Mouse (Mus musculus): ENCODE data around the gene Rab5if. TPM values are rescaled to one million over a fixed set of nuclear protein-coding genes. Genes with fewer than 3 reads are reported as not detected.
"Not testable (repeated sequence)": the region's sequence is repeated elsewhere in the genome, so short reads cannot be mapped to it uniquely, and the experiment has no call there.

Gene Rab5if
- polyA plus RNA-seq, 1 experiment from 2014 or later, result 144 TPM

GRCm38 (mm10) chr2:156841841-156842706, 20.9 kb upstream of the Rab5if start:
- H3K4me3 ChIP-seq, result peak overlapping the region; percentile 67
- peak overlapping the region; percentile 90 for H3K4me2 ChIP-seq (replicated peaks)
- H3K9ac ChIP-seq (replicated peaks), result peak overlapping the region; percentile 72
- H3K9me3 ChIP-seq, result no peaks in the 10 kb centered on the region
- 3% methylated on average over 20 of the region's 20 CpGs for WGBS
- ATAC-seq (replicated peaks), result peak; percentile 23
- H3K36me3 ChIP-seq, result no peaks in the 10 kb centered on the region
- H3K27ac ChIP-seq (replicated peaks), result peak overlapping the region; percentile 86
- H3K4me1 ChIP-seq, result peaks cover 58% of the 10 kb centered on the region
- H3K27me3 ChIP-seq, result no peaks in the 10 kb centered on the region

GRCm38 (mm10) chr2:156842711-156843110, 20.2 kb upstream of the Rab5if start:
- no peak overlapping the region; the same call in 1 of the 2 replicates for H3K9ac ChIP-seq (replicated peaks)
- peaks cover 63% of the 10 kb centered on the region for H3K4me1 ChIP-seq
- WGBS, result 11% methylated on average over 11 of the region's 11 CpGs
- H3K27ac ChIP-seq (replicated peaks), result peak overlapping the region; percentile 86
- ATAC-seq (replicated peaks), result no peak
- peak overlapping the region; percentile 90 for H3K4me2 ChIP-seq (replicated peaks)
- H3K4me3 ChIP-seq, result peak overlapping the region; percentile 67
- no peaks in the 10 kb centered on the region for H3K36me3 ChIP-seq
- no peaks in the 10 kb centered on the region for H3K9me3 ChIP-seq
- H3K27me3 ChIP-seq, result no peaks in the 10 kb centered on the region

- no peak overlapping the region for H3K9ac ChIP-seq (replicated peaks)
Observed at GRCm38 (mm10) chr2:156843331-156843730, 19.6 kb upstream of the Rab5if start.

GRCm38 (mm10) chr2:156844715-156845114, 18.2 kb upstream of the Rab5if start:
- Histone ChIP-seq H3K9ac (replicated peaks) (no peak overlapping the region), H3K27me3 (no peaks in the 10 kb centered on the region), H3K4me3 (no peak overlapping the region), H3K4me2 (replicated peaks) (no peak overlapping the region), H3K4me1 (peaks cover 63% of the 10 kb centered on the region), H3K27ac (replicated peaks) (peak overlapping the region; percentile 12; the same call in 1 of the 2 replicates), H3K36me3 (0 out of 2 replicates have a peak, but pooled peaks cover 1% of the 10 kb centered on the region), H3K9me3 (no peaks in the 10 kb centered on the region)
- ATAC-seq (replicated peaks), result no peak
- 39% methylated on average over 10 of the region's 10 CpGs for WGBS

More at GRCm38 (mm10) chr2:156843331-156843730, 19.6 kb upstream of the Rab5if start:
- no peak for ATAC-seq (replicated peaks)
- Histone ChIP-seq H3K27ac (replicated peaks) (no peak overlapping the region), H3K36me3 (no peaks in the 10 kb centered on the region), H3K4me2 (replicated peaks) (peak overlapping the region; percentile 90), H3K4me3 (no peak overlapping the region), H3K27me3 (no peaks in the 10 kb centered on the region), H3K4me1 (peaks cover 64% of the 10 kb centered on the region), H3K9me3 (no peaks in the 10 kb centered on the region)
- WGBS, result 62% methylated on average over 10 of the region's 10 CpGs

- H3K27ac ChIP-seq (replicated peaks), result no peak overlapping the region
- WGBS, result 50% methylated on average over 6 of the region's 6 CpGs
- H3K27me3 ChIP-seq, result no peaks in the 10 kb centered on the region
- no peak overlapping the region for H3K4me3 ChIP-seq
- no peak overlapping the region for H3K4me2 ChIP-seq (replicated peaks)
- H3K36me3 ChIP-seq, result peaks cover 16% of the 10 kb centered on the region
- no peak overlapping the region for H3K9ac ChIP-seq (replicated peaks)
- H3K9me3 ChIP-seq, result no peaks in the 10 kb centered on the region
- ATAC-seq (replicated peaks), result no peak
- peaks cover 39% of the 10 kb centered on the region for H3K4me1 ChIP-seq
Observed at GRCm38 (mm10) chr2:156847653-156848052, 15.3 kb upstream of the Rab5if start.

- no peaks in the 10 kb centered on the region for H3K9me3 ChIP-seq
- WGBS, result 87% methylated on average over 6 of the region's 6 CpGs
- peaks cover 32% of the 10 kb centered on the region for H3K4me1 ChIP-seq
- no peak for ATAC-seq (replicated peaks)
- peak overlapping the region; percentile 23; the same call in 1 of the 2 replicates for H3K27ac ChIP-seq (replicated peaks)
- H3K9ac ChIP-seq (replicated peaks), result no peak overlapping the region
- no peaks in the 10 kb centered on the region for H3K27me3 ChIP-seq
- H3K4me3 ChIP-seq, result no peak overlapping the region
- peaks cover 16% of the 10 kb centered on the region for H3K36me3 ChIP-seq
- H3K4me2 ChIP-seq (replicated peaks), result no peak overlapping the region
Observed at GRCm38 (mm10) chr2:156848526-156849182, 14.3 kb upstream of the Rab5if start.

GRCm38 (mm10) chr2:156850505-156850904, 12.4 kb upstream of the Rab5if start:
- H3K4me3 ChIP-seq, result no peak overlapping the region
- no peak for ATAC-seq (replicated peaks)

GRCm38 (mm10) chr2:156853584-156853983, 9.3 kb upstream of the Rab5if start:
- Histone ChIP-seq H3K36me3 (peaks cover 31% of the 10 kb centered on the region), H3K4me1 (peaks cover 13% of the 10 kb centered on the region)
- H3K9me3 ChIP-seq; H3K9ac ChIP-seq (replicated peaks); H3K27me3 ChIP-seq; H3K4me3 ChIP-seq; H3K4me2 ChIP-seq (replicated peaks); H3K27ac ChIP-seq (replicated peaks): not testable (repeated sequence)
- 0 out of 2 replicates have a peak, but pooled peaks have one; percentile 41 for ATAC-seq (replicated peaks)
- WGBS, result 42% methylated on average over 8 of the region's 13 CpGs

More at GRCm38 (mm10) chr2:156850505-156850904, 12.4 kb upstream of the Rab5if start:
- Histone ChIP-seq H3K27ac (replicated peaks) (no peak overlapping the region), H3K9ac (replicated peaks) (no peak overlapping the region), H3K9me3 (no peaks in the 10 kb centered on the region), H3K4me1 (peaks cover 20% of the 10 kb centered on the region), H3K36me3 (peaks cover 16% of the 10 kb centered on the region), H3K27me3 (no peaks in the 10 kb centered on the region), H3K4me2 (replicated peaks) (no peak overlapping the region)
- WGBS, result 90% methylated on average over 5 of the region's 5 CpGs

GRCm38 (mm10) chr2:156853999-156854771, 8.7 kb upstream of the Rab5if start:
- peak; percentile 43; the same call in 1 of the 2 replicates for ATAC-seq (replicated peaks)
- 0 out of 2 replicates have a peak overlapping the region, but pooled peaks have one; percentile 2 for H3K27ac ChIP-seq (replicated peaks)

GRCm38 (mm10) chr2:156856311-156856710, 6.6 kb upstream of the Rab5if start:
- WGBS, result 95% methylated on average over 1 of the region's 1 CpGs
- peaks cover 26% of the 10 kb centered on the region for H3K36me3 ChIP-seq
- no peak overlapping the region for H3K27ac ChIP-seq (replicated peaks)
- H3K4me3 ChIP-seq, result no peak overlapping the region
- H3K4me2 ChIP-seq (replicated peaks), result no peak overlapping the region
- H3K4me1 ChIP-seq, result peaks cover 17% of the 10 kb centered on the region
- H3K9ac ChIP-seq (replicated peaks), result no peak overlapping the region
- no peaks in the 10 kb centered on the region for H3K9me3 ChIP-seq
- ATAC-seq (replicated peaks), result no peak
- no peaks in the 10 kb centered on the region for H3K27me3 ChIP-seq

More at GRCm38 (mm10) chr2:156853999-156854771, 8.7 kb upstream of the Rab5if start:
- Histone ChIP-seq H3K36me3 (peaks cover 31% of the 10 kb centered on the region), H3K4me1 (peaks cover 10% of the 10 kb centered on the region)
- H3K4me2 ChIP-seq (replicated peaks); H3K9me3 ChIP-seq; H3K27me3 ChIP-seq; H3K9ac ChIP-seq (replicated peaks); H3K4me3 ChIP-seq: not testable (repeated sequence)
- WGBS, result 33% methylated on average over 13 of the region's 13 CpGs

- Histone ChIP-seq H3K4me3 (no peak overlapping the region), H3K4me2 (replicated peaks) (no peak overlapping the region), H3K36me3 (peaks cover 15% of the 10 kb centered on the region; the same call in 1 of the 2 replicates), H3K9me3 (no peaks in the 10 kb centered on the region), H3K27me3 (no peaks in the 10 kb centered on the region), H3K4me1 (peaks cover 24% of the 10 kb centered on the region), H3K9ac (replicated peaks) (no peak overlapping the region), H3K27ac (replicated peaks) (no peak overlapping the region)
- ATAC-seq (replicated peaks), result no peak
- 74% methylated on average over 3 of the region's 3 CpGs for WGBS
Observed at GRCm38 (mm10) chr2:156857385-156857791, 5.5 kb upstream of the Rab5if start.

Measured in forebrain, embryonic 15.5 days (tissue).